Mouse (Mus musculus): ENCODE data around the gene Ddx27. TPM values are rescaled to one million over a fixed set of nuclear protein-coding genes. Genes with fewer than 3 reads are reported as not detected.

Gene Ddx27
- polyA plus RNA-seq, 1 experiment from 2014 or later: 29.3 TPM

DNA sequence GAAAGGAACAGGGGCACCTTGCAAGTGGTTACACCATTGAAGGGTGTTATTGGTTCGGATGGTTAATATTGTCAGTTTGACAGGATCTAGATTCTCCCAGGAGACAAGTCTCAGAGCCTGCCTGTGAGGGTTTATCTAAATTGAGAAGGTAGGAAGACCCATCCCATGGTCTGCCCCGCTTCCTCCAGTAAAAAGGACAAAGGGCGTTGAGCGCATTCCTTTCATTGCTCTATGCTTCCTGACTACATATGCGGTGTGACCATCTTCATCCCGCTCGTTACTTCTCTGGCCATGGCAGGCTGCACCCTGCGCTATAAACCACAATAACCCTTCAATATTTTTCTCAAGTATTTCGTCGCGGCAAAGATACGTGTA, 56.3 kb downstream of the Ddx27 start:
- peak overlapping the region; percentile 76 for H3K4me2 ChIP-seq
- peaks cover 6% of the 10 kb centered on the region; the same call in 1 of the 2 replicates for H3K4me1 ChIP-seq (ENCODE audit: control insufficient read depth, insufficient read depth, low read length)
- WGBS (ENCODE audit: insufficient replicate concordance): 22% methylated on average over 12 of the region's 12 CpGs
- H3K9me3 ChIP-seq (replicated peaks; ENCODE audit: control insufficient read depth, low read length): no peaks in the 10 kb centered on the region
- H3K4me3 ChIP-seq (ENCODE audit: low read depth, low read length): peak overlapping the region; percentile 51
- H3K27me3 ChIP-seq (ENCODE audit: control insufficient read depth, insufficient read depth, low read length): no peaks in the 10 kb centered on the region
- 0 out of 2 replicates have a peak overlapping the region, but pooled peaks have one; percentile 35 for H3K27ac ChIP-seq (ENCODE audit: low read depth, low read length)
- H3K9ac ChIP-seq (ENCODE audit: low read depth, low read length): peak overlapping the region; percentile 64; the same call in 1 of the 2 replicates
- no peaks in the 10 kb centered on the region; the same call in 1 of the 2 replicates for H3K36me3 ChIP-seq (ENCODE audit: control insufficient read depth, insufficient read depth, low read length)
- no peak for ATAC-seq (replicated peaks; ENCODE audit: insufficient number of reproducible peaks, low FRiP score, low TSS enrichment)

DNA sequence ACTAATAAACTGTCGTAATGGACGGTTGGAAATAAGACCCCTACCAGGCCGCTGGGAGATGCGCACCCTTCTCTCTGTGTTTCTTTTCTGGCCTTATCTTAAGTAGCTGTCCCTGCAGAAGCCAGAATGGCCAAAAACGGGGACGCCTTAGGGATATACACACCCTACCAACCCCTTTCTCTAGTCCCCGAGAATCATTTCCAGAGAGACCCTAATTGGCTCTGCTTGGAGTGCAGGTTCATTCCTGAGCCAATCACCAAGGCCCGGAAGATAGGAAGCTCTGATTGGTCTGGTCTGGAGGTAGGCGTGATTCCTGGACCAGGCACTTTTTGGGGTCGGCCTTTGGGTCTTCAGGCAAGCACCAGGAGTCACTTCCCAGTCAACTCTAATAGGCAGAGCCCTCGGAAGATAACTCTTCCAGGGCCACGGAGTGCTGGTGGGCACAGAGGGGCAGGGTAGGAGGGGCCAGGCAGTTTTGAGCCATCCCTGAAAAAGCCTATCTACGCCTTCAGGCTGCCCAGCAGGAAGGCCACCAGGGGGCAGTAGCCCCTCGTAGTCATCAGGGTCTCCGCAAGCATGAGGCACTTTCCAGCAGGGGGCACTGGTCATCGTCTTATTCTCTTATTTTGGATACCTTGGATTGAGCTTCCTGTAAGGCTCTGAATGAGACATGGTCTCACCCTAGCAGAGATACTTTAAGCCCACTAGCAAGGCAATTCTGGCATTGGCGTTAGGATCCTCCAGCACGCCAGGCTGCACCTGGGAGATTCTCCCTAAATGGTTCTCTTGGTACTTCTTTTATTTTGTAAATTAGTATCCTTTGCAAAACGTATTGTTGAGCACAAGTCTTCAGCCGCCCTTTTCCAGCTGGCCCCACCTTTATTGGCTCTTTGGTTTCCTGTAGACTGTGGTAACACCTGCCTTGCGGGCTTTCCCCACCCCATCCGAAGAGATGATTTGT, 56.9 kb downstream of the Ddx27 start:
- Histone ChIP-seq H3K4me2 (peak overlapping the region; percentile 76), H3K9me3 (replicated peaks; ENCODE audit: control insufficient read depth, low read length) (no peaks in the 10 kb centered on the region), H3K36me3 (ENCODE audit: control insufficient read depth, insufficient read depth, low read length) (no peaks in the 10 kb centered on the region; the same call in 1 of the 2 replicates), H3K4me1 (ENCODE audit: control insufficient read depth, insufficient read depth, low read length) (peaks cover 6% of the 10 kb centered on the region; the same call in 1 of the 2 replicates), H3K9ac (ENCODE audit: low read depth, low read length) (peak overlapping the region; percentile 64; the same call in 1 of the 2 replicates), H3K4me3 (ENCODE audit: low read depth, low read length) (peak overlapping the region; percentile 51), H3K27me3 (ENCODE audit: control insufficient read depth, insufficient read depth, low read length) (no peaks in the 10 kb centered on the region), H3K27ac (ENCODE audit: low read depth, low read length) (0 out of 2 replicates have a peak overlapping the region, but pooled peaks have one; percentile 35)
- WGBS (ENCODE audit: insufficient replicate concordance): 8% methylated on average over 22 of the region's 22 CpGs
- ATAC-seq (replicated peaks; ENCODE audit: insufficient number of reproducible peaks, low FRiP score, low TSS enrichment): peak; percentile 80

GRCm38 (mm10) chr2:167074587-167074986, 59.6 kb downstream of the Ddx27 start:
- no peak overlapping the region for H3K4me2 ChIP-seq
- no peak overlapping the region for H3K27ac ChIP-seq (ENCODE audit: low read depth, low read length)
- H3K4me3 ChIP-seq (ENCODE audit: low read depth, low read length): no peak overlapping the region
- no peak overlapping the region for H3K9ac ChIP-seq (ENCODE audit: low read depth, low read length)
- H3K27me3 ChIP-seq (ENCODE audit: control insufficient read depth, insufficient read depth, low read length): no peaks in the 10 kb centered on the region
- H3K4me1 ChIP-seq (ENCODE audit: control insufficient read depth, insufficient read depth, low read length): peaks cover 6% of the 10 kb centered on the region; the same call in 1 of the 2 replicates
- no peaks in the 10 kb centered on the region for H3K36me3 ChIP-seq (ENCODE audit: control insufficient read depth, insufficient read depth, low read length)
- H3K9me3 ChIP-seq (replicated peaks; ENCODE audit: control insufficient read depth, low read length): no peaks in the 10 kb centered on the region
- ATAC-seq (replicated peaks; ENCODE audit: insufficient number of reproducible peaks, low FRiP score, low TSS enrichment): no peak
- 80% methylated on average over 5 of the region's 5 CpGs for WGBS (ENCODE audit: insufficient replicate concordance)

GRCm38 (mm10) chr2:167076352-167076751, 61.4 kb downstream of the Ddx27 start:
- no peaks in the 10 kb centered on the region for H3K27me3 ChIP-seq (ENCODE audit: control insufficient read depth, insufficient read depth, low read length)
- no peak overlapping the region for H3K9ac ChIP-seq (ENCODE audit: low read depth, low read length)
- no peak overlapping the region for H3K27ac ChIP-seq (ENCODE audit: low read depth, low read length)
- WGBS (ENCODE audit: insufficient replicate concordance): 89% methylated on average over 4 of the region's 4 CpGs
- H3K4me3 ChIP-seq (ENCODE audit: low read depth, low read length): no peak overlapping the region
- no peak overlapping the region for H3K4me2 ChIP-seq
- no peaks in the 10 kb centered on the region for H3K4me1 ChIP-seq (ENCODE audit: control insufficient read depth, insufficient read depth, low read length)
- no peaks in the 10 kb centered on the region for H3K9me3 ChIP-seq (replicated peaks; ENCODE audit: control insufficient read depth, low read length)
- no peaks in the 10 kb centered on the region for H3K36me3 ChIP-seq (ENCODE audit: control insufficient read depth, insufficient read depth, low read length)
- no peak for ATAC-seq (replicated peaks; ENCODE audit: insufficient number of reproducible peaks, low FRiP score, low TSS enrichment)

DNA sequence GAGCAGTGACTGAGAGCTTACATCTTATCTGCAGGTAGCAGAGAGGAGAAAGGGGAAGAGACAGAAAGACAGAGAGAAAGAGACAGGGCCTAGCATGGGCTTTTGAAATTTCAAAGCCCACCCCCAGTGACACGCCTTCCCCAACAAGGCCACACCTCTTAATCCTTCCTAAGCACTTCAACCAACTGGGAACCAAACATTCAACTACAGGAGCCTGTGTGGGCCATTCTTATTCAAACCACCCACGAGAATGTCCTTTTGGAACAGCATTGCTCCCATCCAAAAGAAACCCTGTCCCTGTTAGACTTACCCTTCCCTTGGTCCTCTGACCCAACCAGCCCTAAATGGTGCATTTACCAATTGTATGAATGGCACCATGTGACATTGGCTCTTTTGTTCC, 61.8 kb downstream of the Ddx27 start:
- no peak overlapping the region for H3K27ac ChIP-seq (ENCODE audit: low read depth, low read length)
- H3K27me3 ChIP-seq (ENCODE audit: control insufficient read depth, insufficient read depth, low read length): no peaks in the 10 kb centered on the region
- H3K4me1 ChIP-seq (ENCODE audit: control insufficient read depth, insufficient read depth, low read length): no peaks in the 10 kb centered on the region
- no peaks in the 10 kb centered on the region for H3K36me3 ChIP-seq (ENCODE audit: control insufficient read depth, insufficient read depth, low read length)
- WGBS (ENCODE audit: insufficient replicate concordance): 73% methylated on average over 2 of the region's 2 CpGs
- no peak overlapping the region for H3K9ac ChIP-seq (ENCODE audit: low read depth, low read length)
- ATAC-seq (replicated peaks; ENCODE audit: insufficient number of reproducible peaks, low FRiP score, low TSS enrichment): no peak
- no peaks in the 10 kb centered on the region for H3K9me3 ChIP-seq (replicated peaks; ENCODE audit: control insufficient read depth, low read length)
- no peak overlapping the region for H3K4me2 ChIP-seq
- H3K4me3 ChIP-seq (ENCODE audit: low read depth, low read length): no peak overlapping the region

- no peaks in the 10 kb centered on the region for H3K9me3 ChIP-seq (replicated peaks; ENCODE audit: control insufficient read depth, low read length)
- no peak for ATAC-seq (replicated peaks; ENCODE audit: insufficient number of reproducible peaks, low FRiP score, low TSS enrichment)
- H3K9ac ChIP-seq (ENCODE audit: low read depth, low read length): no peak overlapping the region
- no peaks in the 10 kb centered on the region for H3K27me3 ChIP-seq (ENCODE audit: control insufficient read depth, insufficient read depth, low read length)
- no peak overlapping the region for H3K4me3 ChIP-seq (ENCODE audit: low read depth, low read length)
- H3K27ac ChIP-seq (ENCODE audit: low read depth, low read length): no peak overlapping the region
- 80% methylated on average over 11 of the region's 11 CpGs for WGBS (ENCODE audit: insufficient replicate concordance)
- no peak overlapping the region for H3K4me2 ChIP-seq
- no peaks in the 10 kb centered on the region for H3K36me3 ChIP-seq (ENCODE audit: control insufficient read depth, insufficient read depth, low read length)
- 0 out of 2 replicates have a peak, but pooled peaks cover 3% of the 10 kb centered on the region for H3K4me1 ChIP-seq (ENCODE audit: control insufficient read depth, insufficient read depth, low read length)
Observed at GRCm38 (mm10) chr2:167077199-167077962, 62.4 kb downstream of the Ddx27 start.

- ATAC-seq (replicated peaks; ENCODE audit: insufficient number of reproducible peaks, low FRiP score, low TSS enrichment): no peak
- 0 out of 2 replicates have a peak, but pooled peaks cover 3% of the 10 kb centered on the region for H3K4me1 ChIP-seq (ENCODE audit: control insufficient read depth, insufficient read depth, low read length)
- H3K9me3 ChIP-seq (replicated peaks; ENCODE audit: control insufficient read depth, low read length): no peaks in the 10 kb centered on the region
Observed at GRCm38 (mm10) chr2:167078486-167078885, 63.5 kb downstream of the Ddx27 start.

GRCm38 (mm10) chr2:167078931-167079495, 64.0 kb downstream of the Ddx27 start:
- 0 out of 2 replicates have a peak, but pooled peaks cover 3% of the 10 kb centered on the region for H3K4me1 ChIP-seq (ENCODE audit: control insufficient read depth, insufficient read depth, low read length)
- no peak overlapping the region for H3K4me3 ChIP-seq (ENCODE audit: low read depth, low read length)
- 54% methylated on average over 9 of the region's 9 CpGs for WGBS (ENCODE audit: insufficient replicate concordance)
- H3K4me2 ChIP-seq: no peak overlapping the region
- no peaks in the 10 kb centered on the region for H3K9me3 ChIP-seq (replicated peaks; ENCODE audit: control insufficient read depth, low read length)
- H3K9ac ChIP-seq (ENCODE audit: low read depth, low read length): no peak overlapping the region
- H3K36me3 ChIP-seq (ENCODE audit: control insufficient read depth, insufficient read depth, low read length): no peaks in the 10 kb centered on the region
- no peak for ATAC-seq (replicated peaks; ENCODE audit: insufficient number of reproducible peaks, low FRiP score, low TSS enrichment)
- H3K27ac ChIP-seq (ENCODE audit: low read depth, low read length): no peak overlapping the region
- H3K27me3 ChIP-seq (ENCODE audit: control insufficient read depth, insufficient read depth, low read length): no peaks in the 10 kb centered on the region

More at GRCm38 (mm10) chr2:167078486-167078885, 63.5 kb downstream of the Ddx27 start:
- Histone ChIP-seq H3K4me3 (ENCODE audit: low read depth, low read length) (no peak overlapping the region), H3K36me3 (ENCODE audit: control insufficient read depth, insufficient read depth, low read length) (no peaks in the 10 kb centered on the region), H3K9ac (ENCODE audit: low read depth, low read length) (no peak overlapping the region), H3K4me2 (no peak overlapping the region), H3K27me3 (ENCODE audit: control insufficient read depth, insufficient read depth, low read length) (no peaks in the 10 kb centered on the region), H3K27ac (ENCODE audit: low read depth, low read length) (no peak overlapping the region)
- WGBS (ENCODE audit: insufficient replicate concordance): 36% methylated on average over 7 of the region's 7 CpGs
